Mouse (Mus musculus) embryonic fibroblast, embryonic 13.5 days (primary cell): ENCODE measurements around the gene Wdr73.

Source experiments
- CTCF ChIP-seq: IDR thresholded peaks from 2 replicates; pipeline ENCODE4 v1.5.1; 2011; ENCODE audit warnings: mild to moderate bottlenecking, control low read depth, low read length, moderate library complexity, borderline replicate concordance; ENCODE audit not compliant: insufficient read depth
- POLR2A ChIP-seq: IDR thresholded peaks from 2 replicates; pipeline ENCODE4 v1.6.1; 2011; ENCODE audit warnings: low read depth, mild to moderate bottlenecking, control low read depth, low read length, moderate library complexity

DNA sequence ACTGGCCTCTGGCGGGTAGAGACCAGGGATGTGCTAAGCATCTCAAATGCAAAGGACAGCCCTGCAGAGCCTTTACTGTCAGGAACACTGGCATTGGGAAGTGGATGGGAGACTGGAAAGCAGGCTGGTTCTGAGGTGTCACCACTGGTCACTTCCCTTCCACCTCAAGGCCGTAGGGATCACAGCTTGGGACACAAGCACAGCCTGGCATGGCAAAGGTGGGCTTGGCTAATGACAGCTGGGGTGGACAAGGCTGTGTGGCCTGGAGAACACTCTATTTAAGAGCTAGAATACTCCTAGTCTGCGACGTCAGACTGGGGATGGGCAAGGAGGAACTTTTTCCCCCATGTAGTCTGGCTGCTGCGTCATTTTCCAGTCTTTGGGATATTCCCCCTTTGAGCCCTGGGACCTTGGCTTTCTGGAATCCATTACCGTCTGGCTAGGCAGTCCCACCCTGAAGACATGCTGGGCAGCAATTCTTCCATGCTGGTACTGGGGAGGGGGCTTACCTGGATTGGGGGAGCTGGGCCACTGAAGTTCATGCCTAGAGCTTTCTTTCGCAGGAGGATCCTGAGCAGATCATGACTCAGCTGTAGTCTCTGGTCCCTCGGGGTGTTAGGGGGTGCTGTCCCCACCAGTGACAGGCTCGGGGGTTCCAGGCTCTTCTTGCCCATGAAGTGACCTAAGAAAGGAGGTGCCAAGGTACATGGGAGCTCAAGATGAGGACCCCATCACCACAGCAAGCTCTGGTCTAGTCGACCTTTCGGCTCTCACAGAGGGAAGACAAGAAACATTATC, 2.8 kb upstream of the Wdr73 start:
- TF ChIP-seq CTCF, result no peak
- no peak for TF ChIP-seq POLR2A
